Mouse (Mus musculus) kidney, embryonic 16.5 days (tissue): ENCODE results near the gene Unc5cl. TPM values are rescaled to one million over a fixed set of nuclear protein-coding genes. Genes with fewer than 3 reads are reported as not detected.

Source experiments
- ATAC-seq: fragments of 200-750 bp; cut with Nextera tagmentation; 2 replicates; pipeline ENCODE4 v1.8.0; 2017; ENCODE audit warnings: moderate TSS enrichment; ENCODE audit not compliant: low FRiP score, low TSS enrichment
- H3K27ac ChIP-seq: fragments of 300-500 bp; sonication (generic); 2 replicates; pipeline ENCODE4 v1.5.1; 2014; ENCODE audit warnings: low read length
- H3K27me3 ChIP-seq: fragments of 300-500 bp; sonication (generic); 2 replicates; pipeline ENCODE4 v1.6.1; 2014; ENCODE audit warnings: low read length, control low read depth, mixed read lengths; ENCODE audit not compliant: insufficient read depth
- H3K36me3 ChIP-seq: fragments of 300-500 bp; sonication (generic); 2 replicates; pipeline ENCODE4 v1.6.1; 2014; ENCODE audit warnings: low read length, control low read depth, mixed read lengths; ENCODE audit not compliant: insufficient read depth
- H3K4me1 ChIP-seq: fragments of 300-500 bp; sonication (generic); 2 replicates; pipeline ENCODE4 v1.6.1; 2014; ENCODE audit warnings: low read length, control low read depth, mixed read lengths; ENCODE audit not compliant: insufficient read depth
- H3K4me2 ChIP-seq: fragments of 300-500 bp; sonication (generic); replicated peaks from 2 replicates; pipeline ENCODE4 v1.6.1; 2014; ENCODE audit warnings: low read depth, low read length
- H3K4me3 ChIP-seq: fragments of 300-500 bp; sonication (generic); 2 replicates; pipeline ENCODE4 v1.5.1; 2014; ENCODE audit warnings: mild to moderate bottlenecking, low read length
- H3K9ac ChIP-seq: fragments of 300-500 bp; sonication (generic); replicated peaks from 2 replicates; pipeline ENCODE4 v1.6.1; 2014; ENCODE audit warnings: low read length
- H3K9me3 ChIP-seq: fragments of 300-500 bp; sonication (generic); 2 replicates; pipeline ENCODE4 v1.6.1; 2016; ENCODE audit warnings: low read length, control low read depth
- WGBS: fragments of 180-500 bp; shearing (Covaris S2); extraction: QIAGEN DNeasy Blood & Tissue Kit; methylation state at CpG from one replicate; pipeline ENCODE4 v1.1.7; 2014; 5-methylcytosine and 5-hydroxymethylcytosine counted together
- polyA plus RNA-seq: library from polyadenylated mRNA; unstranded; fragments of >200 nt; fragmentation: Nextera tagmentation; extraction: Ambion mirVana; gene quantifications from 2 replicates; pipeline ENCODE4 v1.2.1, GENCODE M21; 2015

Gene Unc5cl
- polyA plus RNA-seq, 1 experiment from 2014 or later: 8.3 TPM

DNA sequence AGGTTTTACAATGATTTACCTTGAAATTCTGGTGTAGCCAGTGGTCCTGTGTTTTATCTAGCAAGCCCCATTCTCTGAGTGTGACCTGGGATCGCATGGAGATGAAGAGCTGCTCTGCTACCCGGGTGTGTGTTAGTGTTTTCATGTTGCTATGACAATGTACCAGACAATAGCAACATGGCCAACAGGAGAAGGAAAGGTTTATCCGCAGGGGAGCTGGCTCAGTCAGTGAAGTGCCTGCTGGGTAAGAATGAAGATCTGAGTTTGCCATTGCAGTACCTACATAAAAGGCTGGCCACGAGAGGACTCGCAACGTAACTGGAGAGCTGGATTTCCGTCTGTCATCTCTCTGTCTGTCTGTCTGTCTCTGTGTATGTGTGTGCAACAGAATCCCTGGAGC, 64.3 kb downstream of the Unc5cl start:
- H3K4me3 ChIP-seq: no peak overlapping the region
- H3K4me1 ChIP-seq: peaks cover 5% of the 10 kb centered on the region; the same call in 1 of the 2 replicates
- H3K27me3 ChIP-seq: no peaks in the 10 kb centered on the region
- H3K27ac ChIP-seq: no peak overlapping the region
- no peaks in the 10 kb centered on the region for H3K36me3 ChIP-seq
- no peak overlapping the region for H3K9ac ChIP-seq
- WGBS: 80% methylated on average over 7 of the region's 7 CpGs
- no peak overlapping the region for H3K4me2 ChIP-seq
- H3K9me3 ChIP-seq: no peaks in the 10 kb centered on the region
- ATAC-seq: no peak

DNA sequence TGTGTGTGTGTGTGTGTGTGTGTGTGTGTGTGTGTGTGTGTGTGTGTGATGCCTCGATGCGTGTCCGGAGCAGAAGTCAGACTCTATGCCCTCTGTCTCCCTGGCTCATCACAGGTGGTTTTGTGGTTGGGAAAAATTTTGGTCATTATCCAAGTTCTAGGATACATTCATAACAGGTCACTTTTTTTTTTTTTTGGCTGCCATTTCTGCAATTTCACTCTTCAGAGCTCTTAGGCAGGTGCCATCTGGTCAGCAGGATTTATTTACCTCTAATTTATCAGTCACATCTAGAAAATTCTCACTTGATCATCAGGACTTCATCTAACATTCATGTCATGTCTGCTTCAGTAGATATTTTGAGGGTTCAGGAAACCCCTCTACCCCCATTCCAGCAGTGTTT, 65.7 kb downstream of the Unc5cl start:
- H3K27ac ChIP-seq: no peak overlapping the region
- no peaks in the 10 kb centered on the region for H3K9me3 ChIP-seq
- H3K4me1 ChIP-seq: no peaks in the 10 kb centered on the region
- H3K27me3 ChIP-seq: no peaks in the 10 kb centered on the region
- H3K4me2 ChIP-seq: no peak overlapping the region
- no peaks in the 10 kb centered on the region for H3K36me3 ChIP-seq
- 97% methylated on average over 3 of the region's 3 CpGs for WGBS
- ATAC-seq: no peak
- no peak overlapping the region for H3K9ac ChIP-seq
- no peak overlapping the region for H3K4me3 ChIP-seq

DNA sequence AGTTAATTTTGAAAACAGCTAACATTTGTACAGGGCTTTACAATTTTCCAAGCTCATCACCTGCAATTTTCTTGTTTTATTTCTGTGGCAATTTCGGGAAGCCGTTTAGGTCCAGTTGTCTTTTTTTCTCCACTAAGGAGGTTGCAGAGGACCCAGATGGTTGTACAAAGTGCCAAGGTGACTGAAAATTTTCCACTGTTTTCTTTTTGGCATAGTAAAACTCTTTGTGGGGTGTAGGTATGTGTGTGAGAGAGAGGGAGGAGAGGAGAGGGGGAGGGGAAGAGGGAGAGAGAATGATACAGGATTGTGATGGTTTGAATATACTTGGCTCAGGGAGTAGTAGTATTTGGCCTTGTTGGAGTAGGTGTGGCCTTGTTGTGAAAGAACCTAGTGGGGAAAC, 68.4 kb downstream of the Unc5cl start:
- no peak overlapping the region for H3K27ac ChIP-seq
- 87% methylated on average over 2 of the region's 2 CpGs for WGBS
- no peak overlapping the region for H3K4me2 ChIP-seq
- no peak overlapping the region for H3K9ac ChIP-seq
- ATAC-seq: no peak
- H3K36me3 ChIP-seq: no peaks in the 10 kb centered on the region
- no peaks in the 10 kb centered on the region for H3K9me3 ChIP-seq
- H3K4me3 ChIP-seq: no peak overlapping the region
- H3K27me3 ChIP-seq: no peaks in the 10 kb centered on the region
- no peaks in the 10 kb centered on the region for H3K4me1 ChIP-seq

DNA sequence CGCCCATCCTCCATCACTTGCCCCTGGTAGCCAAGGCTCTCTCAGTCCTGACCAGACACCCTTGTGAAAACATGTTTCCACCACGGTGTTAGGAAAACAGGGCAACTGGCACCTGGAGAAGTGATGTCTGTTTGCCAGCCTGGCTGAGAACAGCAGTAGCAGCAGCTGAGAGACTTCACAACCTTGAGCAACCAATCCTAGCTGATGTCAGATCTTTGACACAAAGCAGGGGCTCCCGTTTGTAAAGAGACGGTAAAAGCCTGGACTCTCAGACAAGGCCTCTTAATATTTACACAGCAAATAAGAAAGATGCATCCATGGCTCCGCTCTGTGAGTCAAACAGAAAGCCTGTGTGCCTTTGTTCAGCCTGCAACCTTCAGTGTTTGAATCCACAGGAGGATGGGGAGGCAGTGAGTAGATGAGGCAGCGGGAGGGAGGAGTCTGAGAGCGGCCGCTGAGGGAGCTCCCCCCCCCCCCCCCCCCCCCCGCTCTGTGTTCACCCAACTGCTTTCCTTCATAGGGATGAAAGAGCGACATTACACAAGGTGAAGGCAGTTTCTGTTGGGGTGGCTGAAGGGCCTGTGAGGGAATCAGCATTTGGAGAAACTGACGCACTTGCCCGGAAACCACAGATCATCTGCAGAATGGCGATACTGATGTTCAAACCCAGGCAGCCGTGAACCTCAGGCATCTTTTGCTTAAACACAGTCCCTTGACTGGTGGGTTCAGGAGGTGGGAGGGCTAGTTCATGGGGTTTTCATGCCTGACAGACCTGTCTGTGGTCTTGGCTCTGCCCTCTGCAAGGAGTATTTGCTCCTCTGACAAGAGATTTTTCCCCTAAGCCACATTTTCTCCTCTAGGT, 79.4 kb downstream of the Unc5cl start:
- Histone ChIP-seq H3K4me2 (no peak overlapping the region), H3K27ac (no peak overlapping the region), H3K9ac (no peak overlapping the region), H3K27me3 (no peaks in the 10 kb centered on the region), H3K4me3 (no peak overlapping the region), H3K36me3 (no peaks in the 10 kb centered on the region), H3K4me1 (no peaks in the 10 kb centered on the region), H3K9me3 (no peaks in the 10 kb centered on the region)
- 47% methylated on average over 12 of the region's 14 CpGs for WGBS
- no peak for ATAC-seq

DNA sequence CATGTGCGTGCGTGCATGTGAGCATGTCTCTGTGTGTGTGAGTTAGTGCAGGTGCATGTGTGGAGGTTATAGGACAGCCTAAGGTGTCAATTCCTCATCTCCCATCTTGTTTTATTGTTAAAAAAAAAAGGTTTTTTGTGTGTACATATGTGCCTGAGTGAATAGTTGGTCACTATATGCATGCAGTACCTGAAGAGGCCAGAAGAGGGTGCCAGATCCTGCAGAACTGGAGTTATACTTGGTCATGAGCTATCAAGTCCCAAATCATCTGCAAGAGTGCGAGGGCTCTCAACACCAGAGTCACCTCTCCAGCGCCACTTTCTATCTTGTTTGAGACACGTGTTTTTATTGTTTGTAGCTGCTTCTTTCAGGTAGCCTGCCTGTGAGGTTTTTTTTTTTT, 83.6 kb downstream of the Unc5cl start:
- H3K4me2 ChIP-seq: no peak overlapping the region
- no peak for ATAC-seq
- 81% methylated on average over 5 of the region's 5 CpGs for WGBS

DNA sequence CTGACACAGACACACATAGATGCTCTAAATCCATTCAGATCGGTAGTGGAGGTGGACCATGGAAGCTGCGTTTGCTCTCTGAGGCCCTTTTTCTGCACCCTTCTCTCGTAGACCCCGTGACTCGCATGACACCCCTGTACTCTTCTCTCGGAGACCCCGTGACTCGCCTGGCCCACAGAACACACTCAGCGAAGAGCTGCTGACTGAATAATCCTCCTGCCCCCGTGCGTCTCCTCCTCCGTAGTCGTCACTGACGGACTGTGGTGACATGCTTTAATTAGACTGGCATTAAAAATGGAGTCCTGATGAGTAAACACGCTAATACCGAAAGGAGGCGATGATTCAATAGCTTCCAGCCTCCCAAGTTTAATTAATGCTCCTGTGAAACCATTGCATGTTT, 84.6 kb downstream of the Unc5cl start:
- Histone ChIP-seq H3K4me3 (no peak overlapping the region), H3K4me2 (no peak overlapping the region), H3K9ac (no peak overlapping the region), H3K9me3 (no peaks in the 10 kb centered on the region), H3K27ac (no peak overlapping the region), H3K4me1 (no peaks in the 10 kb centered on the region), H3K27me3 (no peaks in the 10 kb centered on the region), H3K36me3 (no peaks in the 10 kb centered on the region)
- WGBS: 86% methylated on average over 17 of the region's 17 CpGs
- no peak for ATAC-seq

More for the DNA sequence above, 83.6 kb downstream of the Unc5cl start:
- Histone ChIP-seq H3K27me3 (no peaks in the 10 kb centered on the region), H3K9me3 (no peaks in the 10 kb centered on the region), H3K4me3 (no peak overlapping the region), H3K9ac (no peak overlapping the region), H3K36me3 (no peaks in the 10 kb centered on the region), H3K27ac (no peak overlapping the region), H3K4me1 (no peaks in the 10 kb centered on the region)

DNA sequence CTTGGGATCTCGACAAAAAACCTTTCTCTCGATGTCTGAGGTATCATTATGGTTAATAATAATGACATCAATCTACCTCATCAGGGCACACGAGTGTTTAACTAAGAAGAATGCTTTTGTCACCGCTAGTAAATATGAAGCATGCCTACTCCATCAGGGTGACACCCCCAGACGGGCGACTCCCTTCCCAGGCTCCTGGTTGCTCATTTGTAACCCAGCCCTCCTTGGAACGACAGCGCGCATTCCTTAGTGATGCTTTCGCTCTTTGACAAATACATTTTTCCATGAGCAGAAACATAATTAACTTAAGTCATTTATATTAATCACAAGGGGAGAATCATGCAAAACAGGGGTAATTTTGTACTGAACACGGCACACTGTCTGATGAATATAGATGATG, 88.0 kb downstream of the Unc5cl start:
- peaks cover 7% of the 10 kb centered on the region for H3K4me1 ChIP-seq
- no peak overlapping the region for H3K4me3 ChIP-seq
- no peaks in the 10 kb centered on the region for H3K36me3 ChIP-seq
- ATAC-seq: no peak
- no peak overlapping the region for H3K9ac ChIP-seq
- WGBS: 54% methylated on average over 11 of the region's 11 CpGs
- no peaks in the 10 kb centered on the region for H3K9me3 ChIP-seq
- H3K27ac ChIP-seq: no peak overlapping the region
- H3K4me2 ChIP-seq: no peak overlapping the region
- no peaks in the 10 kb centered on the region for H3K27me3 ChIP-seq

DNA sequence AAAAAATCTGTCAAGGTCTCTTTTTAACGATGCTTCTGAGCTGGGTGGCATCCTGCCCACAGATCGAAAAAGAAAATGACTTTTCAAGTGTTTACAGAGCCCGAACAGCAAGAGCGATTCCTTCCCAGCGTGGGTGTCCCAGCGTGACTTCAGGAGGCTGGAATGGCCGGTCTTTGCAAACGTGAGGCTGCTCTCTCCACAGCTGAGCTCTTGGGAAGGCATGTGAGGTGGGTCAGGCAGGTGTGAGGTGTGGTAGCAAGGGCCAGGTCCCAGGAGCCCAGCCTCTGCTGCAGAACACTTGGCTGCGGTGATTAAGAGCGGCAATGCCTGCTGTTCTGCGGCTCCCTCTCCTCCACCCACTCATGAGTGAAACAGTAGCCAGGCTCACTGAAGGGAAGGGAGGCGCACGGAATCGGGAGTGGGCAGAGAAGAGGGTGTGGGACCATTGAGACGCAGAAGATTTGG, 88.6 kb downstream of the Unc5cl start:
- Histone ChIP-seq H3K4me3 (no peak overlapping the region), H3K4me1 (peaks cover 7% of the 10 kb centered on the region), H3K36me3 (no peaks in the 10 kb centered on the region), H3K9ac (0 out of 2 replicates have a peak overlapping the region, but pooled peaks have one; percentile 10), H3K27ac (no peak overlapping the region), H3K27me3 (no peaks in the 10 kb centered on the region), H3K4me2 (0 out of 2 replicates have a peak overlapping the region, but pooled peaks have one; percentile 8), H3K9me3 (no peaks in the 10 kb centered on the region)
- whole genome bisulfite sequencing: 44% methylated on average over 15 of the region's 15 CpGs
- no peak for ATAC-seq

DNA sequence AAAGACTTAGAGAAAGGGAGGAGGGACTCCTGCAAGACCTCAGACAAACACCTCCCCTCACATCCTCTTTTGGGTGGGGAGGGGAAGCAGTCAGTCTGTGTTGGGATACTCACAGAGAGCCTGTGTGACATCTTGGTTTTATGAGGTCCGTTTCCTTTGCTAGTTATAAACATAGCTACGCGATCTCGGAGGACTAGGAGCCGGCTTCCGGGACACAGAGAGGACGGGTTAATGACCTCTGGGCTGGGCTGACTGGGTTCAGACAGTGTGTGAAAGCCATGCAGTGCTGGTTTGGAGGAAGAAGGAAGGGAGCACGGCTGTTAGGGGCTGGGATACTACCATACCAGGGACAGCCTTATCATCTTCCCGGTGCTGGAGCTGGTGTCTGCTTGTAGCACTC, 90.0 kb downstream of the Unc5cl start:
- 0 out of 2 replicates have a peak, but pooled peaks cover 4% of the 10 kb centered on the region for H3K9me3 ChIP-seq
- peak overlapping the region; percentile 30; the same call in 1 of the 2 replicates for H3K27ac ChIP-seq
- WGBS: 18% methylated on average over 9 of the region's 9 CpGs
- peak; percentile 81 for ATAC-seq
- peaks cover 7% of the 10 kb centered on the region for H3K4me1 ChIP-seq
- H3K27me3 ChIP-seq: no peaks in the 10 kb centered on the region
- no peak overlapping the region for H3K4me3 ChIP-seq
- 0 out of 2 replicates have a peak overlapping the region, but pooled peaks have one; percentile 33 for H3K4me2 ChIP-seq
- no peaks in the 10 kb centered on the region for H3K36me3 ChIP-seq
- H3K9ac ChIP-seq: no peak overlapping the region
